Mouse (Mus musculus) heart, embryonic 14.5 days (tissue): ENCODE results near the gene Prrc2b. TPM values are rescaled to one million over a fixed set of nuclear protein-coding genes. Genes with fewer than 3 reads are reported as not detected.

ENCODE experiments used
- ATAC-seq: fragments of 200-750 bp; cut with Nextera tagmentation; 2 replicates; pipeline ENCODE4 v1.8.0; 2017; ENCODE audit warnings: low read depth, moderate TSS enrichment; ENCODE audit not compliant: insufficient number of reproducible peaks, insufficient read depth, low FRiP score
- H3K27ac ChIP-seq, 2 experiments: fragments of 200-500 bp in 1 of 2; fragments of 300-500 bp in 1 of 2; sonication (generic) in 1 of 2; replicated peaks in 1 of 2; 2 replicates each; pipeline ENCODE4 v1.5.1; 2012 to 2014; ENCODE audit warnings: low read depth in 2 of 2, low read length in 2 of 2, control low read depth in 1 of 2, mild to moderate bottlenecking in 1 of 2, mixed read lengths in 1 of 2; ENCODE audit not compliant: control insufficient read depth in 1 of 2, insufficient read depth in 1 of 2
- H3K27me3 ChIP-seq: fragments of 300-500 bp; sonication (generic); 2 replicates; pipeline ENCODE4 v1.6.1; 2014; ENCODE audit warnings: mild to moderate bottlenecking, low read length, control low read depth; ENCODE audit not compliant: control insufficient read depth, insufficient read depth
- H3K36me3 ChIP-seq: fragments of 300-500 bp; sonication (generic); 2 replicates; pipeline ENCODE4 v1.6.1; 2014; ENCODE audit warnings: mild to moderate bottlenecking, control low read depth, low read length, mixed read lengths; ENCODE audit not compliant: control insufficient read depth, insufficient read depth
- H3K4me1 ChIP-seq, 2 experiments: fragments of 200-500 bp in 1 of 2; fragments of 300-500 bp in 1 of 2; sonication (generic) in 1 of 2; 2 replicates each; pipeline ENCODE4 v1.6.1; 2012 to 2014; ENCODE audit warnings: low read length in 2 of 2, control low read depth in 1 of 2, mixed read lengths in 1 of 2; ENCODE audit not compliant: control insufficient read depth in 2 of 2, insufficient read depth in 2 of 2
- H3K4me2 ChIP-seq: fragments of 300-500 bp; sonication (generic); 2 replicates; pipeline ENCODE4 v1.6.1; 2014; ENCODE audit warnings: mild to moderate bottlenecking, low read length
- H3K4me3 ChIP-seq, 2 experiments: fragments of 200-500 bp in 1 of 2; fragments of 300-500 bp in 1 of 2; sonication (generic) in 1 of 2; 2 replicates each; pipeline ENCODE4 v1.5.1; 2012 to 2014; ENCODE audit warnings: low read length in 2 of 2, mild to moderate bottlenecking in 2 of 2, control low read depth in 1 of 2, low read depth in 1 of 2, moderate library complexity in 1 of 2; ENCODE audit not compliant: control insufficient read depth in 1 of 2, insufficient read depth in 1 of 2
- H3K9ac ChIP-seq: fragments of 300-500 bp; sonication (generic); 2 replicates; pipeline ENCODE4 v1.6.1; 2014; ENCODE audit warnings: mild to moderate bottlenecking, low read length
- H3K9me3 ChIP-seq: fragments of 300-500 bp; sonication (generic); 2 replicates; pipeline ENCODE4 v1.6.1; 2016; ENCODE audit warnings: low read length, control low read depth; ENCODE audit not compliant: control insufficient read depth
- WGBS: fragments of 180-500 bp; shearing (Covaris S2); extraction: QIAGEN DNeasy Blood & Tissue Kit; methylation state at CpG from one replicate; pipeline ENCODE4 v1.1.7; 2014; 5-methylcytosine and 5-hydroxymethylcytosine counted together
- polyA plus RNA-seq: library from polyadenylated mRNA; unstranded; fragments of >200 nt; fragmentation: Nextera tagmentation; extraction: Ambion mirVana; gene quantifications from 2 replicates; pipeline ENCODE4 v1.2.1, GENCODE M21; 2014

Gene Prrc2b
- polyA plus RNA-seq, 1 experiment from 2014 or later: 41.8 TPM

DNA sequence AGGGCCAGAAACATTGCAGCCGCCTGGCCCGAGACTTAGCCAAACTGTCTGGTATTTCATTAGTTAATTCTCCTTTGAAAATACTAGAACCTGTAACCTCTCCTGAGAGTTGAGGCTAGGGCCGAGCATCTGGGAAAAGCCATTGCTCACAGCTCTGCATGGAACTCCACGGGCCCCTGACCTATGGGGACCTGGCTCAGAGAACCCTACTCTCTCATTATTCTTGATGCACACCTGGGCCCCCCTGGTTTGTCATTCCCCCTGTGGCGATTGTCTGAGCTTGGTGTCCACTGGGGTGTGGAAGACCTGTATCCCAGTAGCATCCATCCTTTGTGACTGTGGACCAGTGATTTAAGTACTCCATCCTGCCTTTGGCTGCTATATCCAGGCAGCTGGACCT is 11.5 kb upstream of the Prrc2b start:
- Histone ChIP-seq H3K4me2 (no peak overlapping the region), H3K4me3 (no peak overlapping the region), H3K9me3 (no peaks in the 10 kb centered on the region), H3K27ac (no peak overlapping the region), H3K9ac (no peak overlapping the region), H3K27me3 (no peaks in the 10 kb centered on the region), H3K36me3 (no peaks in the 10 kb centered on the region), H3K4me1 (peaks cover 2 to 11% of the 10 kb centered on the region in 2 experiments; a peak in 2 of 4 replicates)
- no peak for ATAC-seq
- WGBS: 73% methylated on average over 5 of the region's 5 CpGs

DNA sequence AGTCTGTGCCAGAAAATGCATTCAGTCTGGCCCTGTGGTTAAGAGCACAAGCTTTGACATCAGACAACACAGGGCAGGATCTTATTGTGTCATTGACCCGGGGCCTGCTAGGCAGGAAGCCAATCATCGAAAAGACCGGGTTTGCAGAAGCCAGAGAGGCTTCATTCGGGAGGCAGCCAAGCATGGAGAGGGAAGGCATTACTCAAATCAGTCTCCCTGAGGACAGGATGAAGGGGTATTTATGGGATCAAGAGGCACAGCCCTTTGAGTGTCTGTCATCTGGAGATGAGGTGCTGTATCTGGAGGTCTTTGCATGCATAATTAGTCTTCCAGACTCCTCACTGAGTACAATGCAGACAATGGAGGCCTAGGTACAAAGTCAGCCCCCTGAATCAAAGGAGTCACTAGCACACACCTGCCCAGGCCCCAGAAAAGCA is 10.4 kb upstream of the Prrc2b start:
- no peaks in the 10 kb centered on the region for H3K27me3 ChIP-seq
- 53% methylated on average over 4 of the region's 4 CpGs for WGBS
- H3K4me3 ChIP-seq: no peak overlapping the region
- H3K4me2 ChIP-seq: no peak overlapping the region
- ATAC-seq: no peak
- peaks cover 2 to 11% of the 10 kb centered on the region in 2 experiments; a peak in 2 of 4 replicates for H3K4me1 ChIP-seq
- no peaks in the 10 kb centered on the region for H3K36me3 ChIP-seq
- H3K9me3 ChIP-seq: no peaks in the 10 kb centered on the region
- no peak overlapping the region for H3K27ac ChIP-seq
- H3K9ac ChIP-seq: no peak overlapping the region

DNA sequence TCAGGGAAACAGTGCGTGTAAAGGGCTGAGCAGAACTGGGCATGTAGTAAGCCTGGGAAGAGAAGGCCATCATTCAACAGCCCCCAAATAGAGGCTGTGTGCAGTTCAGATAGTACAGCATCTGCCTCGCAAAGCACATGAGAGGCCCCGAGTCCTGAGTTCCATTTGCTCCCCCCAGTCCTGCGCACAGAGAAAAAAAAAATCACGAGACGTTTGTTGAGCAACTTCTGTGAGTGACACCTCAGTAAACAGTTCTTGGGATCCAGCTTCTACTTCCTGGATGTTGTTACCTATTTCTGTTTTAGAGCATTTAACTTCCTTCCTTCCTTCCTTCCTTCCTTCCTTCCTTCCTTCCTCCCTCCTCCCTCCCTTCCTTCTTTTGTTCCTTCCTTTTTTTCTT is 9.3 kb upstream of the Prrc2b start:
- ATAC-seq: no peak
- Histone ChIP-seq H3K4me3 (no peak overlapping the region), H3K4me2 (no peak overlapping the region), H3K9me3 (no peaks in the 10 kb centered on the region), H3K9ac (no peak overlapping the region), H3K27ac (no peak overlapping the region), H3K27me3 (no peaks in the 10 kb centered on the region), H3K4me1 (peaks cover 2 to 11% of the 10 kb centered on the region in 2 experiments; a peak in 2 of 4 replicates), H3K36me3 (no peaks in the 10 kb centered on the region)
- WGBS: 81% methylated on average over 6 of the region's 6 CpGs

DNA sequence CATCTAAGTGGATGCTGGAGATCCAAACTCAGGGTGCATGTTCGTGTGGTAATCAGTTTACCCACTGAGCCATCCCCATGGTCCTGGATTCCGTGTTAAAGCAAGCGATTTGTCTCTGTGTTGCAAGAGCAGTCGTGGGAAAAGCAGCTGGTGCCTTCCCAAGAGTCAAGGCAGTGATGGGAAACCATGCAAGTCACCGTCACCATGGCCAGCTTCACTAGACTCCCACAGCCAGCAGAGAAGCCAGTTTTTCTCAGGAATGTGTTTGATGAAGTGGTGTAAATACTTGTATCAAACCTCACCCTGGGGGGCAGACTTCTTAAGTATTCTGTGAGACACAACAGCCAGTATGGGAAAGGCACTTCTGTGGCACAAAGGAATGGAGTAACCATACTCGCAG is 8.5 kb upstream of the Prrc2b start:
- H3K4me1 ChIP-seq: peaks cover under 1 to 7% of the 10 kb centered on the region in 2 experiments; a peak in 2 of 4 replicates
- no peaks in the 10 kb centered on the region for H3K9me3 ChIP-seq
- 53% methylated on average over 6 of the region's 6 CpGs for WGBS
- no peak overlapping the region for H3K4me3 ChIP-seq
- H3K9ac ChIP-seq: no peak overlapping the region
- no peak overlapping the region for H3K27ac ChIP-seq
- no peak for ATAC-seq
- H3K36me3 ChIP-seq: no peaks in the 10 kb centered on the region
- H3K27me3 ChIP-seq: no peaks in the 10 kb centered on the region
- H3K4me2 ChIP-seq: no peak overlapping the region

DNA sequence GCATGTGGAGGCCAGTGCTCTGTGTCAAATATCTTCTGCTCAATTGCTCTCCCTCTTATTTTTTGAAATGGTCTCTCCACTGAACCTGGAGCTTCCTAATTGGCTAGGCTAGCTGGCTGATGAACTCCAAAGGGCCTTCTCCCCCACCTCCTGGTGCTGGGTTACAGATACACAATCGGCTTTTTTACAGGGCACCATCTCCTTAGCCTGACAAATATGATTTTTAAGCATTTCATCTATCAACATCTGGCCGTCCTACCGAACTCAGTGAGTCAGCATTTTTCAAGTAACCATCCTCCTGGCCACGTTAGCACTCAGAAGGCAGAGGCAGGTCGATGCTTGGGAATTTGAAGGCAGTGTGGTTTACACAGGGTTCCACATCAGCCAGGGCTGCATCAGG is 6.2 kb upstream of the Prrc2b start:
- no peaks in the 10 kb centered on the region for H3K9me3 ChIP-seq
- no peak for ATAC-seq
- H3K36me3 ChIP-seq: no peaks in the 10 kb centered on the region
- 81% methylated on average over 5 of the region's 5 CpGs for WGBS
- H3K9ac ChIP-seq: no peak overlapping the region
- no peak overlapping the region for H3K4me3 ChIP-seq
- no peak overlapping the region for H3K4me2 ChIP-seq
- no peak overlapping the region for H3K27ac ChIP-seq
- no peaks in the 10 kb centered on the region for H3K27me3 ChIP-seq
- H3K4me1 ChIP-seq: no peaks in the 10 kb centered on the region

DNA sequence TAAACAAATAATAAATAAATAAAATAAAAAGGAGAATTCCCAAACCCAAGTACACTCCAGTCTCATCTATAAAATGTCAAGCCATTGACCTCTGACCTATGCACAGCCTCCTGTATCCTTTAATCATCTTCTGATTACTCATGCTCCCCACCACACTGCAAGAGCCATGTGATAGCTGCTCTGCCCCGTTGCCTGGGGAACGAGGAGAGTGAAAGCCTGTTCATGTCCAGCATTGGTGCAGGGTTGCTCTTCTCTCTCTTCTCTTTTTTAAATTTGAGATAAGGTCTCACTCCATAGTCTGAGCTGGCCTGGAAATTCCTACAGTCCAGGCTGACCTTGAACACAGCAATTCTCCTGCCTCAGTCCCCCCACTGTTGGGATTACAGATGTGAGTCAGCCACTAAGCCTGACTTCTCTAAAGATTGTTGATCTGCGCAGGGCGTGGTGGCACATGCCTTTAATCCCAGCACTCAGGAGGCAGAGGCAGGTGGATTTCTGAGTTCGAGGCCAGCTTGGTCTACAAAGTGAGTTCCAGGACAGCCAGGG is 4.2 kb upstream of the Prrc2b start:
- no peaks in the 10 kb centered on the region for H3K36me3 ChIP-seq
- H3K4me1 ChIP-seq: peaks cover 2 to 4% of the 10 kb centered on the region in 2 experiments; a peak in 2 of 4 replicates
- no peaks in the 10 kb centered on the region for H3K9me3 ChIP-seq
- H3K27ac ChIP-seq: no peak overlapping the region
- H3K27me3 ChIP-seq: no peaks in the 10 kb centered on the region
- 70% methylated on average over 5 of the region's 5 CpGs for WGBS
- H3K4me2 ChIP-seq: no peak overlapping the region
- no peak overlapping the region for H3K4me3 ChIP-seq
- H3K9ac ChIP-seq: no peak overlapping the region
- no peak for ATAC-seq

DNA sequence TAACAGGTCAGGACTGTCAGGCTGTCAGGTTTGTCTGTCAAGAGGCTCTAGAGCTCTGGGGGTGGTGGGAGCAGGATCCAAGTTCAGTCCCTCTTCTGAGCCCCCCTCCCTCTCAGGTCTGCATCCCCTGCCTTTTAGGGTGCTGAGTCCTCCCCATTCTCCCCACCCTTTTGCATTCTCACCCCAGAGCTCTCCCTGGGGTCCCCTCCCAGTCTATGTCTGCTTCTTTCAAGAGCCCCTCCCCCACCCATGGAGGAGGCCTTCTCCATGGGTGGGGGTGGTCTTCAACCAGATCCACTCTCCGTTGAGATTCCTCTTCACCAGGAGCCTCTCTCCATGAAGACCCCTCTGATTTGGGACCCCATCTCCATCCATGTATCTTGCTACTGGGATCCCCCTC is 747 bp upstream of the Prrc2b start:
- Histone ChIP-seq H3K27ac (peak overlapping the region; percentile 72 to 98; a peak in 2 of 4 replicates), H3K36me3 (no peaks in the 10 kb centered on the region), H3K27me3 (no peaks in the 10 kb centered on the region), H3K9ac (peak overlapping the region; percentile 99; the same call in 1 of the 2 replicates), H3K9me3 (no peaks in the 10 kb centered on the region), H3K4me2 (peak overlapping the region; percentile 87), H3K4me1 (peaks cover 27 to 36% of the 10 kb centered on the region in 2 experiments), H3K4me3 (peak overlapping the region in 1 of 2 experiments; percentile 80; a peak in 1 of 4 replicates)
- no peak for ATAC-seq
- WGBS: 33% methylated on average over 1 of the region's 1 CpGs

DNA sequence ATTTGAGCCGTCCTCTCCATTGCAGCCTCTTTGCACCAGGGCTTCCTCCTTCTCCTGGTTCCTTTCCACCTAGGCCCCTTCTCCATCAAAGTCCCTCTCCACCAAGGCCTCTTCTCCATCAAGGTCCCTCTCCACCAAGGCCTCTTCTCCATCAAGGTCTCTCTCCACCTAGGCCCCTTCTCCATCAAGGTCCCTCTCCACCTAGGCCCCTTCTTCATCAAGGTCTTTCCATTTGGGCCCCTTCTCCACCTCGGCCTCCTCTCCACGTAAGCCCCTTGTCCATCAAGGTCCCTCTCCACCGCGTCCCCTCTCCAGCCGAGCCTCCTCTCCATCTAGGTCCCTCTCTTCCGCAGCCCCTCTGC is 339 bp upstream of the Prrc2b start:
- H3K9me3 ChIP-seq: no peaks in the 10 kb centered on the region
- no peaks in the 10 kb centered on the region for H3K27me3 ChIP-seq
- H3K9ac ChIP-seq: peak overlapping the region; percentile 99
- H3K4me3 ChIP-seq: peak overlapping the region; percentile 48 to 80
- ATAC-seq: no peak
- H3K4me1 ChIP-seq: peaks cover 30 to 40% of the 10 kb centered on the region in 2 experiments
- 7% methylated on average over 7 of the region's 7 CpGs for WGBS
- H3K36me3 ChIP-seq: no peaks in the 10 kb centered on the region
- peak overlapping the region; percentile 87 for H3K4me2 ChIP-seq
- peak overlapping the region; percentile 72 to 98 for H3K27ac ChIP-seq
